Mouse (Mus musculus) ES-E14 (cell line): ENCODE measurements around the gene Dcdc2a.

Source experiments
- CHD2 ChIP-seq: IDR thresholded peaks from 2 replicates; pipeline ENCODE4 v1.6.1; 2014; ENCODE audit warnings: mild to moderate bottlenecking, low read depth, low read length, inconsistent platforms
- HCFC1 ChIP-seq: IDR thresholded peaks from 2 replicates; pipeline ENCODE4 v1.6.1; 2012; ENCODE audit warnings: low read length, inconsistent platforms, borderline replicate concordance; ENCODE audit not compliant: insufficient read depth
- MAFK ChIP-seq: IDR thresholded peaks from 2 replicates; pipeline ENCODE4 v1.6.1; 2014; ENCODE audit warnings: mild to moderate bottlenecking, low read depth, low read length, inconsistent platforms; ENCODE audit not compliant: insufficient read depth

DNA sequence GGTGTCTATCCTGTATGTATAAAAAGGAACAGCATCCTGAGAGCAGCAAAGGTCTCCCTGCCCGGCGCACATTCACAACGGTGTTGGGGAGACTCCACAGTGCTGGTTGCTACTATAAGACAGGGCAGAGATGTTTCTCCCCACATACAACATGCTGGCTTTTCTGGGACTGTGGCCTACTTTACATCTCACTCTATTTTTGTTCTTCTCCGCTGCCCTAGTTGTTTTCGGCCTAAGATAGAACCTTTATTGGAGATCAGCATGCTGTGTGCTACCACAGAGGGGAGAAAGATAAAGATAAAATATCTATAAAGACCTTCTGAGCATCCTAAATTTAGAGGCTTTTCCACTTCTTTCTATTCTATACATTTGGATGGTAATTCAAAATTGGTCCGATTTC lies 72.0 kb downstream of the Dcdc2a start:
- TF ChIP-seq HCFC1 = no peak
- TF ChIP-seq CHD2 = no peak
- no peak for TF ChIP-seq MAFK
